Mouse (Mus musculus) c-Kit-positive CD71-positive TER-119-positive erythroid progenitor cells, embryonic 14.5 days (primary cell): ENCODE results near the gene Utrn.

Source experiments
- DNase-seq: peaks from one replicate; pipeline ENCODE4 v3.0.0-alpha.2; 2013; ENCODE audit warnings: low spot score

The Utrn gene

DNA sequence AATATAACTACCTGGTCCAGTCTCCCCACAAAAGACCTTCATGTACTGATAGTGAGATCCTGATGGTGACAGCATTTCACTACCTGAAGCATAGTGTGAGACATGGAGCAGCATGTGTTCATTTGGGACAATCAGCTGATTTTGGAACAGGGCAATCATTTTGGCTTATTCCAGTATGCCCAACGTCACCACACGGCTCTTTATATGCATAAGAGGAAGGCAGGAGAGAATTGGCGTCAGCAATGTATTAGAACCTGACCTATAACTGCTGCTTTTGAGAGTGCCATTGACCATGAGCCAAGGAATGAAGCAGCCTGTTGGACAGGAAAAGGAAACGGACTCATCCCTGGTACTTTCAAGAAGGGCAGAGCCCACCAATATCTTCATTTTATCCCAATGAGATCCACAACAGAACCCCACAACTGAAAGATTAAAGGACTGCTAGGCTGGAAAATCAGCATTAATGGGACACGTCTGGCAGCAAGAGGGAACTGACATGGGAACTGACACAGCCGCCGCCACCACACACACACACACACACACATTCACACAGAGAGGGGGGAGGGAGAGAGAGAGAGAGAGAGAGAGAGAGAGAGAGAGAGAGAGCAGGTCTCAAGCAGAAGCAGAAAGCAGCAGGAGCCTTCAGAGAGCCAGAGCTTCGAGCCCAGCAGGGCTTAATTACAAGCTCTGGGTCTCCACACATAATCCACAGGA is 73.2 kb downstream of the Utrn start:
- no peak for DNase-seq

DNA sequence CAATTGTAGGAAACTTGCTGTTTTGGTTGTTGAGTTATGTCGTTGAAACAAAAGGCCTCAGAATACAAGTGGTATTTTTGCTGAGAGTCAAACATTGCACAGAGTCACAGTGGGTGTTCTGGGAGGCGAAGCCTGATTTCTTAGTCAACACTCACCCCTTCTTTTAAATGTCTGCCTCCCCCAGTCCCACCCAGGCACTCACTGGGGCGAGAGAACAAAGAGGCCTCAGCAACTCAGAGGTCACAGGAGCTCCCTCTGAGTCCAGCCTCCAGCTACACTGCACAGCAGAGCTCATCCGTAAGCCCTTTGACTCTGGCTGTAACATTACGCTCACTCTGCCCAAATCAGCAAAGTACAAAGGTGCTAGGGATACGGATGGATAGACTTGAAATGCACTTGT is 77.1 kb downstream of the Utrn start:
- DNase-seq: no peak

DNA sequence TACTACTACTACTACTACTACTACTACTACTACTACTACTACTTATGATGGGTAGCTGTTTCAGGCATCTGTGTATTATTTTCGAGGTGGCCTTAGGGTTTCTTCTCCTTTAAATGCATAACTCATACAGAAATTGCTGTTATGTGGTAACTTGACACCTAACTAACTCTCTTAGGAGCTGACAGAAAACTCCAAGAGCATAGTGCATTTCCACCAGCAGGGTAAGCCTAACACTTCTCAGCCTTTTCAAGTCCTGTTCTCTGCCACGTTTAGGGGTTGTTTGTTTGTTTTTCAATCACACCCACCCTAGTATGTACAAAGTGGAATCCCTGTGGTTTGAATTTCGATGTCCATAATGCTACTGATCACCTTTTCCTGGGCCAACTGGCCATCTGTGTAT is 78.3 kb downstream of the Utrn start:
- DNase-seq: no peak

DNA sequence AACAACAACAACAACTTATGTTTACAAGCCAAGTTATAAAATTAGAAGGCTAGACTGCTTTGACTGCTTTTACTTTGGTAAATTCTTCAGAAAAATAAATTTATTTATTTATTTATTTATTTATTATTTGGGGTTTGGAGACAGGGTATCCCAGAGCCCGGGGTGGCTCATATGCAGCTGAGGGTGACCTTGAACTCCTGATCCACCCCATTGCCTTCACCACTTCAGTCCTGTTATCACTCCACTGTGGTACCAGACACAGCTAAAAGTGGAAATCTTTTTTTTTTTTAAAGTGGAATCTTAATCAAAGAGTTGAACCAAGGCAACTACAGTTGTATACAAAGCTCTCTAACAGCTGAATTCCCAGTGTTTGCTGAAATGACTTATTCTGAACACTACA is 80.6 kb downstream of the Utrn start:
- no peak for DNase-seq

DNA sequence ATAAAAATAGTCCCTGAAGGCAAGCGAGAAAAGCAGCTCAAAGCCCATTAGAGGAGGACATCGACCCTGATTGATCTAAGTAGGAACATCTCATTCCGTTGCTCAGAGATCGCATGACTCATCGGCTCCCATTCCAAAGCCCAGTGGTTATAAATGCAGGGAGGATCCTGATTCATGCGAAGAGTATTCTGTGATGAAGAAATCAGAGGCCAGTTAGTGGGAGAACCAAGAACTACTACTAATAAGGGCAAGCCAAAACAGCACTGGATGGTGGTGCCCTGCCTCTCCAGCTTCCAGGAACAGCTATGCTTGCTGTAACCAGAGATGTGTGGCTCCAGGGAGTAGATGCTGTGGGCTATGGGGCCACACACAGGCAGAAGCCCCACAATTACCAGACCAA is 81.2 kb downstream of the Utrn start:
- no peak for DNase-seq

DNA sequence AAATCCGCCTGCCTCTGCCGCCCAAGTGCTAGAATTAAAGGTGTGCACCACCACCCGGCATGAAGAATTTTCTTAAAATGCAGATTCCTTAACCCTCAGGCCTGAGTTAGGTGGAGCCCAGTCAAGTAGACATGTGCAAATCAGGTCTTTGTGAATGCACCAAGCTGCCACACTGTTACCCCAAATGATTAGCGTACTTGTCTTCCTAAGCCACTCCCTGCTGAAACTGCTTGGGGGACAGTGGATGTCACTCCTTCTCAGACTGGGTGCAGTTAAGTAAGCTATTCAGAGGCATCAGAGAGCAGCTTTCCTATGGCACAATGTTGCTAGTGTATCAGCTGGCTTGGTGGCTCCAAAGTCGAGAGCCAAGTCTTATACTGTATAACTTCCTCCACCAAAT is 83.9 kb downstream of the Utrn start:
- DNase-seq: no peak

DNA sequence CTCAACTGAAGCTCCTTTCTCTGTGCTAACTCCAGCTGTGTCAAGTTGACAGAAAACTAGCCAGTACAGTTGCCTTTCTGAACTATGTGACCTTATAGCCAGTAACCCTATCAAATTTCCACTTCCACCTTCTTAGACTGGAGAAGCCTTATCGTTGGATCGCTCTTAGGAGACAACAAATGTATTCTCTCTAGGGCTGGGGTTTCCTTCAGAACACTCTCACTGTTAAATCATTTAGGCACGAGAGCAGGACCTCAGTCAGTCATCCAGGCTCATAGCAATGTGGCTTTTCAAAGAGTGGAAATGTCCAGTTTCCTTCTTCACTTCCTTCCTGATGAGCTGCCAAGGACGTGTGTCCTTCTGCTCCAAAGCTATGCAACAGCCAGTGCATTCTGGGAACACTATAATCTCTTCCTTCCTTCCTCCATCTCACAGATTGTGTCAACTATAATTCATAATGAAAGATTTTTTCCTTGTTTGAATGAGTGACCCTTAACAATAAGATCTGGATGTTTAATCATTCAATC is 87.7 kb downstream of the Utrn start:
- DNase-seq: no peak

DNA sequence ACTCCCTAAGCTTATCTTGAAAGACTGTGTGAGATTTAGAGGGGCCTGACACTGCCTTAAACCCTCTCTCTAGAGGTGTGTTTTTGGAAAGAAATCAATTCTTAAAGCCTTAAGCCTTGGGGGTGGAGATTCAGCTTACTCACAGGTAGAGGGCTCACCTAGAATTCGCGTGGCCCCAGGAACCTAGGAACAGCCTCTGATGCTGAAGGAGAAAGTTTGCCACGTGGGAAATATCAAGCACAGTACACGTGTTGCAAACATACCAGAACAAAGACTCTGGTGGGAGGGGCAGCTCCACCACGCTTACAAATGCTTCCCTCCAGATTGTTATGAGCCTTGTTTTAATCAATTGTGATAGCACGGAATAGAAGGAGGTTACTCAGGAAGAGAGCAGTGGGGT is 96.0 kb downstream of the Utrn start:
- no peak for DNase-seq

DNA sequence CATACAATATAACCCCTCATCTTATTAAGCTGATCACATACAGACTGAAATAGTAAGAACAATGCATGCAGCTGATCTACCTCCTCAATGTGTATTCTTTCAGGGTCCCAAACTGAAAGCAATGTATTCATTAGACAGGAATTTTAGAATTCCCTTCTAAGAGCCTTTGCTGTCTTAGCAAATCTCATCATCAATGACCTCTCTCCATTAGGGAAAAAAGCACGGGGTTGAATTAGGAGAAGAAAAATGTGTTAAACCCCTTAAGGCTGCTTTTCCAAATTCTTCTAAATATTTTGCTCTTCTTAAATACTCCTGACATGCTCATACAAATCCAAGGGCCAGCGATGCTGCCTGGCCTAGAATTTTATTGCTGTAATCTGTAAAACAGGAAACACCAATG is 97.7 kb downstream of the Utrn start:
- DNase-seq: no peak

DNA sequence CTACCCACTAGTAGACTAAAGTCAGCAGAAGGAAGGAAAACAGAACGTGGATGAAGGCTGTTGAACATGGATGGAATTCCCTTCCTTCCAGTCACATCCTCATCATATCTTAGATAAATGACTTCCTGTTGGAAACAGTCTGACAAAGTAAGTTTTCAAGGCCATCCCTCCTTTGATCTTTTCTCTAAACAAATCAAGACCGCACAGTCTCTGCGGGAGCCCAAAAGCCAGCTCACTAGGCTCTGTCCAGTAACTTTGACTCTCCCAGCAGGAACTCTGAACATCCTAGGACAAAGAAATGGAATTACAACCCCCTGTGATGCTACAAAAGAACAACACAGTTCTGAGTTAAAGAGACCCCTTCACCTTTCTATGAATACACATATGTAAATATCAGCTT is 106.5 kb downstream of the Utrn start:
- no peak for DNase-seq

DNA sequence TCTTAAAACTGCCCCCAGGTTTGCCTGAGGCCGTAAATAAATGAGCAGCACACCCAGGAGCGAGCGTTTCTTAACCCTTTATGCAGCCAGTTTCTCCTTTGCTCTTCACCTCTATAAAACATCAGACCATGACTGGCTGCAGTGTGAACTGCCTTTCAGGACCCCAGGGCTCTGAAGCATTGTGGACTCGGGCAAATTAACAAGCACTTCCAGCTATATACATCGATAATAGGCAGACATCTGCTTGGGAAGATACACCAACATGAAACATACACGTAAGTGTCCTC is 110.5 kb downstream of the Utrn start:
- no peak for DNase-seq

DNA sequence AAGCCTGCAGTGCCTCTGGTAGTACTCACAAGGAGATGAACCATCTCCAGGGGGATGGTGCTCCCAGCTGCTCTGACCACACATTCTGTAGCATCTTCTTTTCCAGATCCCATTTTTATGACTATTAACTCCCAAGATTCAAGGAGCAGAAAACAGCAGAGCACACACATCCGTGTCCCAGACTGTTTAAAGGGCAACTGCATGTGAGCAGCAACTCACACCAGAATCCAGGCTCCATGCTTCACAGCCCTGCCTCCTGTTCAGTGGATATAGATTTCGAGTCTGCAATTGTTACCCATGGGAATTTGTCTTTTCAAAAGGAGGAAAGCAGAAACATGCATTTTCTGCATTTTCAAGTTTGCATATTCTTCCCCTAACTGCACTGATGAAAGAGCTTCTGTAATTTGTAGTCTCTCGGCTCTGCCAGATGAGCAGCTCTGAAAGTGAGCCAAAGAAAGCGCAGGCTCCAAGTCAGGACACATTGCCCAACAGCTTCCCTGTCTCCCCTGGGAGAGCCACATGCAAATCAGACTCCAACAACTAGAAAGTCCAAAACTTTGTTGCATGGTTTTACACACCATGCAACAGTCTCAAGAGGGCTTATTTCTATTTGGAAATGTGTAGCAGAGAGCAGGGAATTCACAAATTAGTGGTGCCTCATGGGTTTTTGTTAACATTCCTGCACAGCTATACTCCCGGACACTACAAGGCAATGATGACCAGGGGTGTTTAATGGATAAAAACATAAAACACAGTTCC is 111.0 kb downstream of the Utrn start:
- no peak for DNase-seq

DNA sequence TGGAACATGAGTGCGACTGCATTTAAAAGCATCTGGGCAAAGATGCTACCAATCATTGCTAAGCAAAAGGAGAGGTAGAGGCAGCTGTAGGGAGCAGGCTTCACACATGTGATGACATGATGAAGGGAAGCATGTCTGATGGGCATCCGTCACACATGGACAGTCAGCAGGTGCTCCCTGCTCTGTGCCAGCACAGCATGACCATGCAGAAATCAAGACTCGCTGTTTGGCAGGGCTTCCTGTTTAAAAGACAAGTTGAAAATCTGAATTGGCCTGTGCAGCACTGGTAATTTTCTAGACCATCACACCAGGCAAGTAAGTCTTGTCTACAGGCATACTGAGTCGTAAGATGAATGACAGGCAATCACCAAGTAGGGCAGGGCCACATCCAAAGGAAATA is 112.5 kb downstream of the Utrn start:
- no peak for DNase-seq

DNA sequence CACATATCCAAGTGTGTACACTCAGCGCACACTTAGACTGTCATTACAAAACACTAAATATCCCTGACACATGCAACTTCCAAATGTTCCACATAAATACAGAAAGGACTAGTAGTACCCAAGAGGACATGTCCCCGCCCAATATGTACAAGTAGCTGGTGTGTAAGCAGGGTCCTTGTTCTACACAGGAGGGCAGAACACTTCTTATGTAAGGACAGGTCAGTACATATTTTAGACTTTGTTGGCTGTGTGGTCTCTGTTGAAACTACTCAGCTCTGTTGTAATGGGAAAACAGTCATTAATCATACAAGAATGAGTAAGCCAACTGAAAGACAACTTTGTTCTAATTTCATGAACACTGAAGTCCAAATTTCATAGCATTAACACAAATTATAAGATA is 114.3 kb downstream of the Utrn start:
- no peak for DNase-seq

DNA sequence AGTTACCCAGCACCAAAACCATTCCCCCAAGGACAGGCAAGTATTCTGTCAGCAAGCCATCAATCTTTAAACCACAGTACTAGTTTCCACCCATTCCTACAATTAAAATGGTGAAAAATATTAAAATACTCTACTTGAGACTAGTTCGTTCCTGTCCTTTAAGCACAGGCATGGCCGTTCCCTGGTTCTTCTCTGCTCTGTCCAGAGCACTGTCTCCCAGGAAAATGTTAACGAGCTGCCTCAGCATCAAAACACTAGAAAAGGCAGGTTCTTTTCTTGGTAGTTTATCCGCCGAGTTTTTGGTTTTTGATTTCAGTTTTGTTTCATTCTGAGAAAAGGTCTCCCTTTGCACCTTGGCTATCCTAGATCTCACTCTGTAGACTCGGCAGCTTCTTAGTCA is 115.0 kb downstream of the Utrn start:
- DNase-seq: no peak

DNA sequence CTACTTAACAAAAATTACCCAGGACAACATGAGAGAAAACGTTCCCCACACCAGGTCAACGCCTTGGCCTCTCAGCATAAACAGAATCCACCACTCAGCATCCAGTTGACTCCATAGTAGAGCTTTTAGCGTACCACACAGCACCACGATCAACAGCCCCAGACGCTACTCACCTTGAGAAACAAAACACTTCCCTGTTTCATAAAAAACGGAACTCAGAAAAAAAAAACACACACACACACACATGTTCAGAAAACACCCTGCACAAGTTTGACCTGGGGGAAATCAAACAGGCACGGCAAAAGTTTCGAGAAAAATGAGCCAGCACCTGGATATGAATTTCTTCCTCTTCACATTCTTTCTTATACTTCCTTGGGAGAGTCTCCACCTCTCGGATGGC is 125.4 kb downstream of the Utrn start:
- no peak for DNase-seq

DNA sequence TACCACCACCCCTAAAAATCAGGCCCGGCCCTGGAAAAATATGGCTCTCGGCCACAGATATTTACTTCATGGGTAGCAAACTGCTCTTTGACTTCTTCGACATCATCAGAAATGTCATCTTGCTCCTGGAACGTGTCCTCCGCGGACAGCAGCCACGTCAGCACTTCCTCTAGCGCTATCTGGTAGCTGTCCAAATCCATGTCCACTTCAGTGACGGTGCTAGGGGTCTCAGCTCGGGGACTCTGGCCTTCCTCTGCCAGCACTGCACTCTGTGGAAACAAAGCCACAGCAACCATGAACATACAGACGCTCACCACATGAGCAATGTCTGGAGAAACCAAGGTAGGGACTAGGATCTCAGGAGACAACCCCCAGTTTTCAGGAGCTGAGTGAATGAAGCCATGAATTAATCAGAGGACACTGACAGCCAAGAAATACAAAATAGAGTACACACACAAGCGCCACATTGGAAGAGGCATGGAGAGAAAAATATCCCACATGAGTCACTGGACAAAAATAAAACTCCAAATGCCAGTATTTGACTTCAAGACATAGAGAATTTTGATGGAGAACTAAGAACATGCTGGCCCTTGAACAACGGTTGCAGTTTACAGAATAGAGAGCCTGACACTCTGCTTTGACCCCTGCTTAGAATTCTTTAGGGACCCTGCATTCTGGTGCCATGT is 129.7 kb downstream of the Utrn start:
- no peak for DNase-seq

DNA sequence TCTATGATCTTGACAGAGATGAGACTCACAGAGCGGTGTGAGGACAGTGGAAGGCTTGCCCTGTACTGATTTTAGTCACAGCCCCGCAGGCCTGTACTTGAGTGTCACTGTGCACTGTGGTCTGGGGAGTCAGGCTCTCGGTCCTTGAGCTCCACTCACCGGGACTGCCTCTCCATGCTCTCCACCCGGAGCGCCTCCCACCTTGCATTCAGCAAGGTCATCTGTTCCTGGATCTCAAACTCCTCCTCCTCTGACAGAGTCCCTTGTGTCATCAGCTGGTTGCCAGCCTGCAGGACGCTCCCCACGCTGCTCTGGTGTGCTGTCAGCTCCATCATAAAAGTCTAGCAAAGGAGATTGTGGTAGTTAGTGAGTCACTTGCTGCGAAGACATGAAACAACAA is 131.2 kb downstream of the Utrn start:
- no peak for DNase-seq

DNA sequence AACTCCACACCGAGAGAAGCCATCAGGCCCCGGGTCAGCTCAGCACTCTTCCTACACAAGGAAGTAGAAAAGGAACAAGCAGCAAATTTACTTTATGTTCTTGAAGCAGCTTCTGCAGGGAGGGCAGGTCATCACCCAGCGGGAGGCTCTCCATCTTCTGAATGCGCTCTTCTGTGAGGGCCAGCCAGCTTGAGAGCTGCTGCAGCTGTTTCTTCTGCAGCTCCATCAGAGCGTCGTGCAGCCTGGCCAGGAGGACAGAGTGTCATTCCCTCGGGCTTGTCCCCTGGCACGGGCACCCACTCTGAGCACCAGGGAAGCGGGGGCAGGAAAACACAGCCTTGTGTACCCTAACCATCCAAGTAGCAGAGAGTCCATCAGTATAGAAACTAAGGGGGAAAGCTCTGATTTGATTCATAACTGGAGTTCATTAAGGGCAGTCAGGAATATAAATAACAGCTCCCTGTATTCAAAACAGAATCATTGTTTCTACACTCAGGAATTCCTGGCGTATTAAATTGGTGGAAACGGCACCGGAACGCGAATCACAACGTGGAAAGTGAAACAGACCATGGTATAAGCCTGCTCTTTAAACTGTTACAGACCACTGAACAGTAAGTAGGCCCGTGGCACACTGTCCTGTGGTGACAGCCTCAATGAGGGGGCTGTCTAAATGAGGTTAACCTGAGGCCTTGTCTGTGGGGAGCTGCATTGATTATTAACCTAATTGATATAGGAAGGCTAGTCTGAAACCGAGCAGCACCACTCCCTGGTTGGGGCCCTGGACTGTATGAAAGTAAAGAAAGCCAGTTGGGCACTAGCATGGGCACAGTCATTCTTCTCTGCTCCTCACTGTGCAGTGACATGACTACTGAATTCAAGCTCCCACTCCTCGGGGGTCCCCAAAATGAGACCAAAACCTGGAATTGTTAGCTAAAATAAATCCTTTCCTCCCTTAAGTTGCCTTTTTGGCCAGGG is 132.0 kb downstream of the Utrn start:
- DNase-seq: no peak

DNA sequence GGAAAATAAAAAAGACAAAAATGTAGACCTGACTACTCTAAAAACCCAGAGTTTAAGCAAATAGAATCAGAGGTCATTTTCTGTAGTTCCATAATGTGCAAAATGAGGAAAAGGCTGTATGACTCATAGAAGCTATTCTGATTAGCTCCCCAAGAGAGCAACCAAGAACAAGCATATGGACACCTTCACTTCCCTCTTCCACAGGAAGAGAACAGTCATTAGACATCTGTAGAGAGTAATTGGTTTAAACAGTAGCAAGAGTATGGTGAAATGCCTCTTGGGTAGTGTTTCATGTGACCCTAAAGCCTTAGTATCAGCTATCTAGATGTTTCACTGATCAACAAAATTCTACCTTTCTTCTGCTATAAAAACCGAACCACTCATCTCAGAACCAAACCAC is 133.5 kb downstream of the Utrn start:
- no peak for DNase-seq

DNA sequence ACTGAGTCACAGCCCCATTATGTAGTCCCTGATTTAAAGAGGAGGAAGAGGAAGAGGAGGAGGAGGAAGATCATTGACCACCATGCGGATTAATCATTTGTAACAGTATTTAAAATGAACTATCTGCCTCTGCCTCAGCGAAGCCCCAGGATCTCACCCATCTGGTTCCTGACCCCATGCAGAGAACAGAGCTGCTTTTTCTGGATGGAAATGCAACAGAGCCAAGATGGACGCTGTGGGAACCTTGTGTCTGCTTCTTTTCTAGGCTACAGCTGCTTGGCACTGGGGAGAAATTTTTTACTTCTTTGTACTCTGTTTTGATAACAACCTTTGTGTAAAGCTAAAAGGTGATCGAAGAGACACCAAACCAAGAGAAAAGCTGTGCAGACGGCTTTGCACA is 137.7 kb downstream of the Utrn start:
- no peak for DNase-seq

DNA sequence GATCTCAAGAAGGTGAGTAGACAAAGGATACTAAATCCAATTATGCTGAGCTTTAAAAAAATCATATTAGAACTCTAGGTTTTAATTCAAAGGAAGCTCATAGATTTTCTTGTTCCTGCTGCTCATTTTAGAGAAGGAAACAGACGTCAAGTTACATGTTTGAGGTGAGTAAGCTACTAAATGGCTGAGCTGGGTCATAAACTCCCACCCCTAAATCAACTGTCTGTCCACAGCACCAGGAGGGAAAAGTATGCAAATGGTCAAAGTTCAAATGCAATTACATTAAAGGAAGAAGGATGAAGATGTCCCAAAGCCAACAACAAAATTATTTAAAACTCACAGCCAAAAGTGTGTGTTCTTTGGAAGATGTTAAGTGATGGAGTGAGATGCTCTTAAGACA is 139.5 kb downstream of the Utrn start:
- DNase-seq: no peak
